Mouse (Mus musculus): ENCODE measurements at regions not wholly inside any gene's neighbourhood (a gene's known extent, or its start where the extent isn't known, plus 50 kb on each side); places are given as distances from the start of the nearest gene placed in this dataset.
"Not testable (repeated sequence)": the region's sequence is repeated elsewhere in the genome, so short reads cannot be mapped to it uniquely, and the experiment has no call there.

GRCm38 (mm10) chr13:4935940-4936339 lies 327.0 kb upstream of the Akr1e1 start:
- DNase-seq (ENCODE audit: extremely low spot score in 1 of 2, low spot score in 2 of 2): no peak
- intact Hi-C loops (cut with DNase I): no loop called here
- no peak for TF ChIP-seq CTCF (IDR thresholded peaks at IDR 0.05)
- H3K27ac ChIP-seq: no peak overlapping the region
- no peak overlapping the region for H3K4me3 ChIP-seq

DNA sequence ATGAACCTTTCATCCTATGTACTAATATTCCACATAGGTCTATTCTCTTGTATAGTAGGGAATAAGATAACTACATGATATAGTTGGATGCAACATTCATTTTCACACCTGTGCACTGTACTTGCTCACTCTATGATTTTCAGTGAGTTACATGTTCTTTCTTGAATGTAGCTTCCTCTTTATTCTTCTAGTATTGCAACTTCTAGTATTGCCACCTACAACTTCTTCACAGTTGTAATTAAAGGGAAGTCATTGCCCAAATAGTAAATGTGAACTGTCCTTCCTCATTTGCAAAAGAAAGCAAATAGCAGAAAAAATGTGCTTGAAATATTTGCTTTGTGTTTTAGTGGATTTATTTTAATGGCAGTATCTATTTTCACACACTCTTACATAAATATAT lies 330.9 kb upstream of the Akr1e1 start:
- no peak for TF ChIP-seq CTCF (IDR thresholded peaks at IDR 0.05)
- intact Hi-C loops (cut with DNase I): loop anchor here (5.0 kb wide), 1 partner anchor 1532 kb away; no protein-coding TSS in a partner anchor
- no peak overlapping the region for H3K27ac ChIP-seq
- H3K4me3 ChIP-seq: no peak overlapping the region
- no peak for DNase-seq (ENCODE audit: extremely low spot score in 1 of 2, low spot score in 2 of 2)

- peak; percentile 16 for DNase-seq (ENCODE audit: extremely low spot score in 1 of 2, low spot score in 2 of 2)
- 0 out of 2 replicates have a peak overlapping the region, but pooled peaks have one; percentile 13 for H3K4me3 ChIP-seq
- H3K27ac ChIP-seq: not testable (repeated sequence)
- intact Hi-C loops (cut with DNase I): loop anchor here (5.0 kb wide), 1 partner anchor 1530 kb away; no protein-coding TSS in a partner anchor
These were observed 333.5 kb upstream of the Akr1e1 start for GRCm38 (mm10) chr13:4942490-4942889.

GRCm38 (mm10) chr13:4943046-4943445 lies 334.1 kb upstream of the Akr1e1 start:
- H3K4me3 ChIP-seq: peak overlapping the region; percentile 34
- no peak for DNase-seq (ENCODE audit: extremely low spot score in 1 of 2, low spot score in 2 of 2)
- TF ChIP-seq CTCF (IDR thresholded peaks at IDR 0.05): no peak
- intact Hi-C loops (cut with DNase I): loop anchor here (5.0 kb wide), 1 partner anchor 1529 kb away; no protein-coding TSS in a partner anchor
- H3K27ac ChIP-seq: no peak overlapping the region

GRCm38 (mm10) chr13:4955384-4955783 lies 346.4 kb upstream of the Akr1e1 start:
- no peak for DNase-seq (ENCODE audit: extremely low spot score in 1 of 2, low spot score in 2 of 2)
- no peak for TF ChIP-seq CTCF (IDR thresholded peaks at IDR 0.05)
- Histone ChIP-seq H3K4me3 (no peak overlapping the region), H3K27ac (no peak overlapping the region)
- intact Hi-C loops (cut with DNase I): no loop called here

GRCm38 (mm10) chr13:4964824-4965223 lies 355.9 kb upstream of the Akr1e1 start:
- intact Hi-C loops (cut with DNase I): no loop called here
- no peak for TF ChIP-seq CTCF (IDR thresholded peaks at IDR 0.05)
- no peak overlapping the region for H3K27ac ChIP-seq
- H3K4me3 ChIP-seq: no peak overlapping the region
- no peak for DNase-seq (ENCODE audit: extremely low spot score in 1 of 2, low spot score in 2 of 2)

DNA sequence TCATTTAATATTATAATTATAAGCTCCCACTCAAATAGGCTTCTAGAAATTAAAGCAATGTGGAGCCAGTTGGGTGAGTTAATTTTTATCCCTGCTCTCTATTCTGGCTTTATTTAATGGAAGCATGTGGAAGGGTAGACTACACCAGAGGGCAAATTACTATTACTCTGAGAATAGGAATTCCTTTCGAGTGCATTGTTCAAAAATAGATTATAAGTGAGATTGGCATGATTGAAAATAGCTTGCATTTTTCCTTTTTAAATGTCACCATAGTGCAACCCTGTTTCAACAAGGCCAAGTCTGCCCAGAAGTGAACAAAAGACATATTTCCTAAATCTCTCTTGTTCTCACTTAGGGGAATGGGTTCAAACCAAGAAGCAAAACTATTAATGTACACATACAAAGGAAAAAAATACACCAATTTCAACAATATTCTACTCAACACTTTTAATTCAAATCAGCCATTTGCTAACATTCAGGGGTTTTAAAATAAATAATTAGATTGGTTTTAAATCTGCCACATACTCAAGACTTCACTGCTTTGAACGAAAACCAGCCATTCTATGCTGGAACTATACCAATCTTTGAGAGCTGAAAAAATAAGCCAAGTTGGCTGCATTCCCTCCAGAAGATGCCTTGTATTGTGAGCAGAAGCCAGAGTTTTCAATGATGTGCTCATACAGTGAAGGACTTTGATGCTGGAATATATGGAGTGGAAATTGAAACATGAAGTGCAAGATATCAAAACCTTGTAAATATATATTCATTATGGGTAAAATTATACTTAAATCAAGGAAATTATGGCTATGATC lies 361.3 kb upstream of the Akr1e1 start:
- DNase-seq (ENCODE audit: extremely low spot score in 1 of 2, low spot score in 2 of 2): no peak
- Histone ChIP-seq H3K27ac (no peak overlapping the region), H3K4me3 (no peak overlapping the region)
- intact Hi-C loops (cut with DNase I): no loop called here
- no peak for TF ChIP-seq CTCF (IDR thresholded peaks at IDR 0.05)

GRCm38 (mm10) chr13:4971472-4972067 lies 362.6 kb upstream of the Akr1e1 start:
- H3K4me3 ChIP-seq: no peak overlapping the region
- no peak for TF ChIP-seq CTCF (IDR thresholded peaks at IDR 0.05)
- DNase-seq (ENCODE audit: extremely low spot score in 1 of 2, low spot score in 2 of 2): no peak
- intact Hi-C loops (cut with DNase I): no loop called here
- no peak overlapping the region for H3K27ac ChIP-seq

- no peak for TF ChIP-seq CTCF (IDR thresholded peaks at IDR 0.05)
- intact Hi-C loops (cut with DNase I): no loop called here
- Histone ChIP-seq H3K27ac (no peak overlapping the region), H3K4me3 (no peak overlapping the region)
- no peak for DNase-seq (ENCODE audit: extremely low spot score in 1 of 2, low spot score in 2 of 2)
These were observed 383.9 kb upstream of the Akr1e1 start for GRCm38 (mm10) chr13:4992876-4993275.

GRCm38 (mm10) chr13:5008296-5008695 lies 399.3 kb upstream of the Akr1e1 start:
- no peak overlapping the region for H3K4me3 ChIP-seq
- TF ChIP-seq CTCF (IDR thresholded peaks at IDR 0.05): no peak
- H3K27ac ChIP-seq: no peak overlapping the region
- intact Hi-C loops (cut with DNase I): no loop called here
- no peak for DNase-seq (ENCODE audit: extremely low spot score in 1 of 2, low spot score in 2 of 2)

DNA sequence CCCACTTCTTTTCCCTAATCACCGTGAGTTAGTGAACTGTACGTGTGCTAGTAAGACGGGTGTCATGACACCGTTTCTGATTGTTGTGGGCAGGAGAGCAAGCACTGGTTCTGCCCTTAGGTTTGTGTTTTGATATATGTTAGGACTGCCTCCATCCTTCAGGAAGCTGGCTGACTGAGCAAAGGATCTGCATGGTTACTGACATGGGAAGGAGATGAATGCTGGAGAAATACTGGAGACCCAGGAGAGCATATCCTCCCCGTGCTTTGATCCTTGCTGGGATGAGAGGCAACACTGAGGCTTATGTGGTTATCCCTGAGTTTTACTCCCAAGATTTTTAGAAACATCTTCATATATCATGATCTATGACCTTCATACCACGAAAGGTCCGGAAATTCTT lies 413.5 kb upstream of the Akr1e1 start:
- H3K27ac ChIP-seq: no peak overlapping the region
- DNase-seq (ENCODE audit: extremely low spot score in 1 of 2, low spot score in 2 of 2): no peak
- intact Hi-C loops (cut with DNase I): no loop called here
- no peak overlapping the region for H3K4me3 ChIP-seq
- TF ChIP-seq CTCF (IDR thresholded peaks at IDR 0.05): no peak

- no peak overlapping the region for H3K27ac ChIP-seq
- intact Hi-C loops (cut with DNase I): no loop called here
- no peak for TF ChIP-seq CTCF (IDR thresholded peaks at IDR 0.05)
- DNase-seq (ENCODE audit: extremely low spot score in 1 of 2, low spot score in 2 of 2): no peak
- H3K4me3 ChIP-seq: no peak overlapping the region
These were observed 450.9 kb upstream of the Akr1e1 start for GRCm38 (mm10) chr13:5059859-5060258.

GRCm38 (mm10) chr13:5060462-5060861 lies 451.5 kb upstream of the Akr1e1 start:
- no peak for DNase-seq (ENCODE audit: extremely low spot score in 1 of 2, low spot score in 2 of 2)
- intact Hi-C loops (cut with DNase I): no loop called here
- Histone ChIP-seq H3K27ac (no peak overlapping the region), H3K4me3 (no peak overlapping the region)
- TF ChIP-seq CTCF (IDR thresholded peaks at IDR 0.05): no peak

All from left cerebral cortex, adult 2 months (tissue).